Mouse (Mus musculus): ENCODE data around the gene Slc35b2. TPM values are rescaled to one million over a fixed set of nuclear protein-coding genes. Genes with fewer than 3 reads are reported as not detected.

The Slc35b2 gene
- polyA plus RNA-seq, 1 experiment from 2014 or later: 139 TPM

DNA sequence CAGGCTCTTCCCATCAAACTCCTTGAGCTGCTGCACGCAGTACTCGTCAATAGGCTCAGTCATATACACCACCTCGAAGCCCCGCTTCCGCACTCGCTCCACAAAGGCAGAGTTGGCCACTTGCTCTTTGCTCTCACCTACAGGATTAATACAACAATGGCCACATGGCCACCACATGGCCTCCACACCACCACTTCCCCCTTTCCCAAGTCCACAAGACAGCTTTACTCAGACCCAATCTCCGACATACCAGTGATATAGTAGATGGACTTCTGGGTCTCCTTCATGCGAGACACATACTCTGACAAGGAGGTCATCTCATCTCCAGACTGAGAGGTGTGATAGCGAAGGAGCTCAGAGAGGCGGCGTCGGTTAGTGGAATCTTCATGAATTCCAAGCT lies 5.3 kb downstream of the Slc35b2 start:
- no peak overlapping the region for H3K27ac ChIP-seq
- WGBS: 85% methylated on average over 12 of the region's 12 CpGs

DNA sequence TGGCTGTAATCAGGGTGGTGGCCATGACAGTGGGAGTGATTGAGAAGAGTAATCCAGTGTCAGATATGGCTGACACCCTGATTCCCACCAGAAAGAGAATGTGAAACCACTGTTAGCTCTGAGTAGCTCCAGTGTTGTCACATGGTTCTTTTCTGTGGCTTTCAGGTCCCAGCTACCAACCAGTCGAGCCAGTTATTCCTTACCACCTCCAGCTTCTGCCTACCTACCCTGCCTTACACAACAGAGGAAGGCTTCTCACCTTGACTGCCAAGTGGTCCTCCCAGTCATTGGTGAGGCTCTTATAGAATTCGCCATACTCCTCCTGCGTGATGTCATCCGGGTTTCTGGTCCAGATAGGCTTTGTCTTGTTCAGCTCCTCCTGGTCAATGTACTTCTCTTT lies 6.3 kb downstream of the Slc35b2 start:
- Histone ChIP-seq H3K27ac (no peak overlapping the region), H3K4me2 (no peak overlapping the region), H3K9ac (no peak overlapping the region), H3K27me3 (no peaks in the 10 kb centered on the region), H3K4me3 (no peak overlapping the region), H3K9me3 (no peaks in the 10 kb centered on the region), H3K4me1 (peaks cover 52% of the 10 kb centered on the region), H3K36me3 (peaks cover 61% of the 10 kb centered on the region)
- WGBS: 76% methylated on average over 4 of the region's 4 CpGs
- ATAC-seq (ENCODE audit: insufficient number of reproducible peaks, low FRiP score, low TSS enrichment, low read depth): no peak

More for the DNA sequence above, 5.3 kb downstream of the Slc35b2 start:
- Histone ChIP-seq H3K9me3 (no peaks in the 10 kb centered on the region), H3K4me1 (peaks cover 51% of the 10 kb centered on the region), H3K4me3 (no peak overlapping the region), H3K9ac (no peak overlapping the region), H3K36me3 (peaks cover 61% of the 10 kb centered on the region), H3K27me3 (no peaks in the 10 kb centered on the region), H3K4me2 (no peak overlapping the region)
- ATAC-seq (ENCODE audit: insufficient number of reproducible peaks, low FRiP score, low TSS enrichment, low read depth): no peak

DNA sequence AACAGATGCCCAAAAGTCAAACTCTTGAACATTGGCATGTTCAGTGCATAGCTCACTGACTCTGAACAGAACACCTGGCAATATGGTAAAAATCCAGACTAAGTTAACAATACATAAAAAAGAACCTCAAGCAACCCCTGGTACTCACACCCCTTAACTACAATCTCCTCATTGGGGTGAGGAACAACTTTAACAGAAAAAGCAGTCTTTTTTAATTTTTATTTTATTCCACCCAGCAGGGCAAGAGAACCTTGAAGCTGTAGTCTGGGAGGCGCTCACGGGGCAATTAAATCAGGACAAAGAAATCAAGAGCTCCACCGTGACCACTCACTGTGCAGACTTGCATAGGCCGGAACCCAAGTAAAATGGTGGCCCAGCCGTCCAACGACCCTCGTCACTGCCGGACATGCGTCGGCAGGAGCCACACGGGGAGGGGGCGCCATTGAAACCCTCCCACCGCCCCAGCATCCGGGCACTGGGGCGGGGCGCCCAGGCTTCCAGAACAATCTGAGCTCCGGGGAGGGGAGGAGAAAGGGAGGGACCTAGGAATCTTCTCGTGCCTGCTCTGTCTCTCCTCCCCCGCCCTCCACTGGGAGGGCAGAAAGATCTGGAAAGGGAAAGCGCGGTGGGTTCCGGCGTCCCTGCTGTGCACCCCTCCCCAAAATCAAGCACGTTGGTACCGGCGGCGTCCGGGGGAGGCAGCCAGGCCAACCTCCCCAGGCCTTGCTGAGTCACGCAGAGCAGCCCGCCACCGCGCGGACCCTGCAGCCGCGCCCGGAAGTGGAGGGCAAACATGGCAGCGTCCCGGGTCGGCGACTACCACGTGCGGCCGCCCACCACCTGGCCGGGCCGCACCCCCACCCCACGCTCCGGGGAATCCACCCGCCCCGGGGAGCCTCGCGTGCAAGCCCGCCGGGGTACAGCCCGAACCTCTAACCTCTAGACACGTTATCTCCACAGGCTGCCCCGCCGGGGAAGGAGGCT lies 8.7 kb downstream of the Slc35b2 start:
- H3K4me2 ChIP-seq: peak overlapping the region; percentile 80
- no peaks in the 10 kb centered on the region for H3K9me3 ChIP-seq
- H3K4me1 ChIP-seq: peaks cover 34% of the 10 kb centered on the region
- peak; percentile 57 for ATAC-seq (ENCODE audit: insufficient number of reproducible peaks, low FRiP score, low TSS enrichment, low read depth)
- under 1% methylated on average over 57 of the region's 57 CpGs for WGBS
- peak overlapping the region; percentile 99 for H3K9ac ChIP-seq
- H3K4me3 ChIP-seq: peak overlapping the region; percentile 99
- no peaks in the 10 kb centered on the region for H3K27me3 ChIP-seq
- H3K27ac ChIP-seq: peak overlapping the region; percentile 99
- peaks cover 43% of the 10 kb centered on the region for H3K36me3 ChIP-seq

DNA sequence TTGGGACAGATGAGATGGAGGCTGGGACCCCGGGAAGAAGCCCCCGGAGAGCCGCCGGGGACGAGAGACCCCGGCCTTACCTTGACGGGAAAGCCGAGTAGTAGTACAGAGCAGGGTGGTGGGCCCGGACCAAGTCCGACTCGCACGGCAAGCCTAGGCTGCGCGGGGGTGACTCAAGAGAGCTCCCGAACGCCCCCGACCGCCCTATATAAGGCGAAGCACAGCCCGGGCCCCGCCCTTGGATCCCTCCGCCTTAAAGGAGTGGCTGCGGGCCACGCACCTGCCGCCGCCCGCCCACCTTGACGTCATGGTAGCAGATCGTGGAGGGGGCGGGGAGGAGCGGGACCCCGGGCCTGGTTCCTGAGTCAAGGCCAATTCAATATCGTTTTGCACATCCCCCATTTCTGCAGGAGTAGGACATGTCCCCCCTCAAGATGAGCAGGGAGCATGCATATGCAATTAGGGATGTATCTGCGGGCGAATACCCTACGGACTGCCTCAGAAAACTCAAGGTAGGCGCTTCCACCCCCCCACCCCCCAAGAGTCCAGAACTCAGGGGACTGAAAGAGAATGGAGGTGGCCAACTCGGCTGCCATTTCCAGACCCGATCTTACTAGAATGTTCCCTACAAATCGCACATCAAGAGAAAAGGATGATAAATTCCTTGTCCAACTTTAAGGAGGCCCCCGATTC lies 9.6 kb downstream of the Slc35b2 start, which contains the start of gene Hsp90ab1:
TSS of gene Hsp90ab1 (minus strand) at position 185 of the 693 bp plus-strand sequence.
- Histone ChIP-seq H3K4me1 (peaks cover 29% of the 10 kb centered on the region), H3K4me3 (peak within 1 kb of the TSS; percentile 99), H3K27ac (peak within 1 kb of the TSS; percentile 99), H3K9me3 (no peaks in the 10 kb centered on the region), H3K36me3 (peaks cover 35% of the 10 kb centered on the region), H3K27me3 (no peaks in the 10 kb centered on the region), H3K9ac (peak within 1 kb of the TSS; percentile 99), H3K4me2 (peak within 1 kb of the TSS; percentile 80)
- WGBS: under 1% methylated on average over 41 of the region's 41 CpGs
- ATAC-seq (ENCODE audit: insufficient number of reproducible peaks, low FRiP score, low TSS enrichment, low read depth): peak; percentile 79

DNA sequence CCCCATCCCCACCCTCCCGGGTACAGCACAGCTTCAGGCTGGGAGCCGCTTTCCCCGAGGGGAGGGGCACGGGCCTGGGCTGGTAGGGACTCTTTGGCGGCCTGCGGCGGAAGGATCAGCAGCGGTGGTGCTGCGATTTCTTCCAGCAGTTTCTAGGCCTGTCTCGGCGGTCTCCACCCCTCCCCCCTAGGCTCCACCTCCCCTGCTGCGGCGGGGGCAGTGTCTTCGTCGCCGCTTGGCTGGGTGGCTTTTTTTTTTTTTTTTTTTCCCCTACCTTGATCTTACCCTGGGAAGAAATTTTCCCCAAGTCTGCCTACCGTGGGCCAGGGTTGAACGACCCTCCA lies 10.1 kb downstream of the Slc35b2 start:
- Histone ChIP-seq H3K9me3 (no peaks in the 10 kb centered on the region), H3K9ac (peak overlapping the region; percentile 77), H3K27me3 (no peaks in the 10 kb centered on the region), H3K4me3 (peak overlapping the region; percentile 99), H3K4me1 (peaks cover 29% of the 10 kb centered on the region), H3K36me3 (peaks cover 29% of the 10 kb centered on the region), H3K4me2 (peak overlapping the region; percentile 80), H3K27ac (peak overlapping the region; percentile 99)
- 0% methylated on average over 18 of the region's 18 CpGs for whole genome bisulfite sequencing
- peak; percentile 77 for ATAC-seq (ENCODE audit: insufficient number of reproducible peaks, low FRiP score, low TSS enrichment, low read depth)

DNA sequence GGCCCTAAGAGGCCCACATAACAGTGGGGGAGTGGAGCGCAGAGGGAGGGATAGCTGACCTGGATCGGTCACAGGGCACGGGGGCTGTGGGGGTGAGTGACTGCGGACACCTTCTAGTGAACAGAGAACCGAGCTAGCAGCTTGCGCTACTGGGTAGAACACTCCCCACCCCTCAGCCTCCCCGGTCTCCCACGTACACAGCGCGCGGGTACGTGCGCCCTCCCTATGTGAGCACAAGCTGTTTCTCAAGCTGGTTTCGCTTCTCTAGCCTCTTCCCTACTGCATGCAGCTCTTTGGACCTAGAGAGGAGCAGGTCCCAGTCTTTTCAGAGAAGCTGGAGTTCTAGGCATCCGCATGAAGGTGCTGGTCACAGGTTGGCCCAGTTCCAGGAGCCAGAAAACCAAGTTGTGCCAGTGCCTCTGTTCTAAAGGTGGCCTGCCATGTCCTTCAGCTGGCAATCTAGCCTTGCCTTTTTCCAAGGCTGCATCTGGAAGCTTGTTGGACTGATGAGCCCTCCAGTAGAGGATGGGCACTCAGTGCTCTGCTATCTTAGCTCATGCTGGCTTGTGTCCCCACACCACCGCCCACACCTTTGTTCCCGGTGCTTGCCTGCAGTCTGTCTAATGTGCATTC lies 10.6 kb downstream of the Slc35b2 start:
- H3K4me1 ChIP-seq: peaks cover 29% of the 10 kb centered on the region
- WGBS: 4% methylated on average over 17 of the region's 17 CpGs

DNA sequence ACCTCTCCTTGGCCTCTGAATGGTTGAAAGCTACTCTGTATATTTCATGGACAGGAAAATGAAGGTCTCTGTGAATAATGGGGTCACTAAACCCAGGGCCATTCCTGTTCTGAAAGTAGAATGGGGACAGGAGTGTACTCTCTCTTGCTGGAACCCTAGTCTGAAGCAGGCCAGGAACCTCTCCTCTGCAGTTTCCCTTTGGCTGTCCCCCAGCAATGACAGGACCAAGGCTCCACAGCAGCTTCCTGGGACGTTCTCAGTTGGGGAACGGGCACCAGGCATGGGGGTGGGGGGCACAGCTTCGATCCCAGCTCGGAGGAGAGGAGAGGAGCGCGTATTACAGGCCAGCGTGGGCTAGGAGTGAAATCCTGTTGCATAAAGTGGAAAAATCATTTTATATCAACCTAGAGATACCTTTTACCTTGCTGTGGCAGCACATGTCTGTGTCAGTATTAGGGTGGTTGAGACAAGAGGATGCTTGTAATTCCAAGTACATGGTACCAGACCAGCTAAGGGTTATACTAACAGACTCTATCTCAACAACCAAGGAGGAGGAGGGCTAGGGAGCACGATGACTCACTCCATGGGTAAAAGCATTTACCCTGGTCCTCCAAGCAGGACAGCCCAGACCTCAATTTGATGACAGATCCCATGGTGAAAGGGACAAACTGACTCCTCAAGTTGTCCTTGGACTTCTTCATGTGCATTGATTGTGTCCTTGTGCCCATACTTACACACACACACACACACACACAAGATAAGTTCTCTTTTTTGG lies 11.6 kb downstream of the Slc35b2 start:
- peaks cover 14% of the 10 kb centered on the region for H3K36me3 ChIP-seq
- H3K27ac ChIP-seq: peak overlapping the region; percentile 99; the same call in 1 of the 2 replicates
- no peaks in the 10 kb centered on the region for H3K27me3 ChIP-seq
- H3K4me1 ChIP-seq: peaks cover 34% of the 10 kb centered on the region
- no peak overlapping the region for H3K4me3 ChIP-seq
- no peak overlapping the region for H3K4me2 ChIP-seq
- no peak overlapping the region for H3K9ac ChIP-seq
- no peak for ATAC-seq (ENCODE audit: insufficient number of reproducible peaks, low FRiP score, low TSS enrichment, low read depth)
- 88% methylated on average over 8 of the region's 8 CpGs for WGBS
- no peaks in the 10 kb centered on the region for H3K9me3 ChIP-seq

More for the DNA sequence above, 10.6 kb downstream of the Slc35b2 start:
- H3K27ac ChIP-seq: peak overlapping the region; percentile 99
- peak overlapping the region; percentile 99 for H3K4me3 ChIP-seq
- peak; percentile 58 for ATAC-seq (ENCODE audit: insufficient number of reproducible peaks, low FRiP score, low TSS enrichment, low read depth)
- no peaks in the 10 kb centered on the region for H3K9me3 ChIP-seq
- no peaks in the 10 kb centered on the region for H3K27me3 ChIP-seq
- H3K36me3 ChIP-seq: peaks cover 25% of the 10 kb centered on the region
- H3K9ac ChIP-seq: peak overlapping the region; percentile 77
- H3K4me2 ChIP-seq: peak overlapping the region; percentile 80

DNA sequence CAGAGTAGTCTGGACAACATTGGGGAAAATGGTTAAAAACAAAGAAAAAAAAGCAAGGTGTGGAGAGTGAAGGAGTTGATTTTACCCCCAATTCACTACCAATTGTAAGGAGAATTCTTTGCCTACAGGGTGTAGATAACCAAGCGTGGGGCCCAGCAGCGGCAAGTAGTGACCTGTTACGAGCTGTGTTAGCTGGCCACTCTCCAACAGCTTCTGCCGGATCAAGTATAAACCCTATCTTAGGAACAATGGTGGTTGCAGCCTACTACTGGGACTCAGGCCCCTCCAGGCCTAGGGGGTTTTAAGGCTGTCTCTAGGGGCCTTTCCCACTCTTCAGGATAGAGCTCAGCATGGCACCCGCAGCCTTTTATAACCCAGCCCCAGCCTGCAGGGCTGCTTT lies 14.6 kb downstream of the Slc35b2 start:
- H3K9ac ChIP-seq: no peak overlapping the region
- H3K27me3 ChIP-seq: no peaks in the 10 kb centered on the region
- H3K4me2 ChIP-seq: no peak overlapping the region
- no peak overlapping the region for H3K4me3 ChIP-seq
- peaks cover 30% of the 10 kb centered on the region for H3K4me1 ChIP-seq
- peak overlapping the region; percentile 63 for H3K27ac ChIP-seq
- no peak for ATAC-seq (ENCODE audit: insufficient number of reproducible peaks, low FRiP score, low TSS enrichment, low read depth)
- H3K36me3 ChIP-seq: no peaks in the 10 kb centered on the region
- 50% methylated on average over 5 of the region's 5 CpGs for WGBS
- H3K9me3 ChIP-seq: no peaks in the 10 kb centered on the region

DNA sequence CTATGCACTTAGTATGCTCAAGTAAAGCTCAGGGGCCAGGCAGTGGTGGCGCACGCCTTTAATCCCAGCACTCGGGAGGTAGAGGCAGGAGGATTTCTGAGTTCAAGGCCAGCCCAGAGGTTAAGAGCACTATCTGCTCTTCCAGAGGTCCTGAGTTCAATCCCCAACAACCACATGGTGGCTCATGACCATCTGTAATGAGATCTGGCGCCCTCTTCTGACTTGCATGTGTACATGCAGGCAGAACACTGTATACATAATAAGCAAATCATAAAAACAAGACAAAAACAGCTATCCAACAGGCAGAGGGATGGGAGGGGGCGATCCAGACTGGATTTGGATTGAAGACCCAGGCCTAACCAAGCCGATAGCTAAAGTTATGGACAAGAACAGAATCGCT lies 15.2 kb downstream of the Slc35b2 start:
- ATAC-seq (ENCODE audit: insufficient number of reproducible peaks, low FRiP score, low TSS enrichment, low read depth): no peak
- WGBS: 77% methylated on average over 7 of the region's 7 CpGs
- H3K27ac ChIP-seq: no peak overlapping the region

DNA sequence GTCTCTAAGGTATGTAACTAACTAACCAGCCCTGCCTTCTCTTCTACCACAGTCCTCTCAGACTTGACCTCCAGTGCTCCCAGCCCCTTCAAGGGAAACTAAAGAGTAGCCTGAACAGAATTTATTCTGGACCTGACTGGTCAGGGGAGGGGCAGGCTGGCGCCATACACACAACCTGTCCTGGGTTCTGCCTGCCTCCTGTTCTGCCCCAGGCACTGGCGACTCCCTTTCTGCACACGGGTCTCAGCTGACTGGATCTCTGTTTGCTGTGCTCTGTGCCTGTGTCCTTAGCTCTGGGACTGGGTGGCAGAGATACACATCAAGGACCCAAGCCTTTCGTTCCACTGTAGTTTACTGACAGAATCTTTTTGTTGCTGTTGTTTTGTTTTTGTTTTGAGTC lies 15.9 kb downstream of the Slc35b2 start:
- WGBS: 67% methylated on average over 4 of the region's 4 CpGs
- H3K9me3 ChIP-seq: no peaks in the 10 kb centered on the region
- no peaks in the 10 kb centered on the region for H3K27me3 ChIP-seq
- H3K36me3 ChIP-seq: no peaks in the 10 kb centered on the region
- peaks cover 38% of the 10 kb centered on the region for H3K4me1 ChIP-seq
- ATAC-seq (ENCODE audit: insufficient number of reproducible peaks, low FRiP score, low TSS enrichment, low read depth): no peak
- no peak overlapping the region for H3K9ac ChIP-seq
- no peak overlapping the region for H3K4me2 ChIP-seq
- no peak overlapping the region for H3K4me3 ChIP-seq
- H3K27ac ChIP-seq: no peak overlapping the region

More for the DNA sequence above, 15.2 kb downstream of the Slc35b2 start:
- no peak overlapping the region for H3K4me3 ChIP-seq
- H3K36me3 ChIP-seq: no peaks in the 10 kb centered on the region
- no peak overlapping the region for H3K9ac ChIP-seq
- no peak overlapping the region for H3K4me2 ChIP-seq
- peaks cover 35% of the 10 kb centered on the region for H3K4me1 ChIP-seq
- no peaks in the 10 kb centered on the region for H3K27me3 ChIP-seq
- no peaks in the 10 kb centered on the region for H3K9me3 ChIP-seq

DNA sequence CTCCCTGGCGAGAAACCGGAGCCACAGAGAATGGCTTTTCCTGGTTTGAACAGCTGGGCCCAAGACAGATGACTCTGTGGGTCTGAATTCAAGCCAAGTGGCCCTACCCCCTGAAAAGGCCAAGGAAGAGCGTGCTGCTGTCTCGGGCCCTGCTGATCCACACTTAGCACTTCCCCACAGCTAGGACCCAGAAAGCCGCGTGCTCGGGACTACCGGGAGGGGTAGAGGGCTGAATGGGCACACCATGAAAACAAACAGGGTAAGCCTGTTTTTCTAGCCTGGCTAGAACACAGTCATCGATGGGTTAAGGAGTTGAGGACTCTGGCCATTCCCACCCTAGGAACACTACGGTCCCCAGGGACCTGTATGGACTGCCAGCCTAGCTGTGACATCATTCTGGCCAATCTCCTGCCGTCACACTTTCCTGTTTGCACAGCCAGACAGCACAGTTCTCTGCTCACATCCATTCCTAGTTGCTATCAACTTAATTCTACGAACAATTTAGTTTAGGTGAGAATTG lies 17.3 kb downstream of the Slc35b2 start:
- H3K4me1 ChIP-seq: peaks cover 44% of the 10 kb centered on the region
- no peak overlapping the region for H3K9ac ChIP-seq
- peak overlapping the region; percentile 69; the same call in 1 of the 2 replicates for H3K27ac ChIP-seq
- no peaks in the 10 kb centered on the region for H3K9me3 ChIP-seq
- no peak overlapping the region for H3K4me2 ChIP-seq
- 40% methylated on average over 12 of the region's 12 CpGs for WGBS
- H3K4me3 ChIP-seq: no peak overlapping the region
- ATAC-seq (ENCODE audit: insufficient number of reproducible peaks, low FRiP score, low TSS enrichment, low read depth): no peak
- H3K36me3 ChIP-seq: peaks cover 5% of the 10 kb centered on the region; the same call in 1 of the 2 replicates
- H3K27me3 ChIP-seq: no peaks in the 10 kb centered on the region

Measured in limb, embryonic 15.5 days (tissue).